Mouse (Mus musculus) embryonic facial prominence, embryonic 14.5 days (tissue): ENCODE data around the gene Marveld1. TPM values are rescaled to one million over a fixed set of nuclear protein-coding genes. Genes with fewer than 3 reads are reported as not detected.

Source experiments
- ATAC-seq: fragments of 200-750 bp; cut with Nextera tagmentation; 2 replicates; pipeline ENCODE4 v1.8.0; 2017; ENCODE audit warnings: low read depth, moderate number of reproducible peaks, moderate TSS enrichment
- DNase-seq: peaks from one replicate; pipeline ENCODE4 v3.0.0-alpha.2; 2015; ENCODE audit warnings: low spot score
- H3K27ac ChIP-seq: fragments of 300-500 bp; sonication (generic); replicated peaks from 2 replicates; pipeline ENCODE4 v1.5.1; 2014; ENCODE audit warnings: low read depth, mild to moderate bottlenecking, low read length, moderate library complexity
- H3K27me3 ChIP-seq: fragments of 300-500 bp; sonication (generic); replicated peaks from 2 replicates; pipeline ENCODE4 v1.6.1; 2014; ENCODE audit warnings: low read length; ENCODE audit not compliant: control insufficient read depth, insufficient read depth
- H3K36me3 ChIP-seq: fragments of 300-500 bp; sonication (generic); 2 replicates; pipeline ENCODE4 v1.6.1; 2014; ENCODE audit warnings: low read length, mixed read lengths; ENCODE audit not compliant: control insufficient read depth, insufficient read depth
- H3K4me1 ChIP-seq: fragments of 300-500 bp; sonication (generic); 2 replicates; pipeline ENCODE4 v1.6.1; 2014; ENCODE audit warnings: antibody characterized with exemption, low read length; ENCODE audit not compliant: control insufficient read depth, insufficient read depth
- H3K4me2 ChIP-seq: fragments of 300-500 bp; sonication (generic); 2 replicates; pipeline ENCODE4 v1.6.1; 2014; ENCODE audit warnings: low read depth, mild to moderate bottlenecking, low read length, moderate library complexity, mixed read lengths
- H3K4me3 ChIP-seq: fragments of 300-500 bp; sonication (generic); 2 replicates; pipeline ENCODE4 v1.5.1; 2014; ENCODE audit warnings: low read depth, mild to moderate bottlenecking, low read length
- H3K9ac ChIP-seq: fragments of 300-500 bp; sonication (generic); 2 replicates; pipeline ENCODE4 v1.6.1; 2014; ENCODE audit warnings: low read depth, mild to moderate bottlenecking, low read length, moderate library complexity, mixed read lengths
- H3K9me3 ChIP-seq: fragments of 300-500 bp; sonication (generic); 2 replicates; pipeline ENCODE4 v1.6.1; 2016; ENCODE audit warnings: low read length; ENCODE audit not compliant: control insufficient read depth
- WGBS: fragments of 180-500 bp; shearing (Covaris S2); extraction: QIAGEN DNeasy Blood & Tissue Kit; methylation state at CpG from one replicate; pipeline ENCODE4 v1.1.7; 2014; 5-methylcytosine and 5-hydroxymethylcytosine counted together
- polyA plus RNA-seq: library from polyadenylated mRNA; unstranded; fragments of >200 nt; fragmentation: Nextera tagmentation; extraction: Ambion mirVana; gene quantifications from 2 replicates; pipeline ENCODE4 v1.2.1, GENCODE M21; 2014

Gene Marveld1
- polyA plus RNA-seq, 1 experiment from 2014 or later, result 19.4 TPM

DNA sequence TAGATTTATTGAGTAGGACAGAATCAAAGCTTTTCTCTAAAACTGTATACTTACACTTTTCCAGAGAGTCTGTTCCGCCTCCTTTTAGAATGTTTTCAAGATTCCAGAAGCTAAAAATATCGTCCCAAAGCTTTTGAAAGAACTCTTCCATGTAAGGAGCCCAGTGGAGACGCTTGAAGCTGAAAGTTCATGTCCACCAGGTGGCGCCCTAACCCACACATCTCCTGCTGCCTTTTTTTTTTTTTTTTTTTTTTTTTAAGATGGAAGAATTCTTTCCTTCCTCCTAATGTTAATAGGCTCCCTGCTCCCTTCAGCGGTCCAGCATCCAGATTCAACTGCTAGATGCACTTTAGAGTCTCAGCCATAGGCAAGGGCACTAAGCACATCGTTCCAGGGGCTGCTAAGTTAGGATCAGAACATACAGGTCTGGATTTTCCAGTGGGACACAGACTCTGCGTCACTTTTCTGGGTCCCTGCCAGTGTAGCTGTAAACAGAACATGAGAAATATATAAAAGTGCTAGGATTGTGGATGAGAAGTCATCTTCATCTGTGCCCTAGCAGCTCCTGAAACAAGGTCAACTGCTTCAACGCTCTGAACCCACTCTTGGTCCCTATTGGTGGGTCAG lies 2.5 kb upstream of the Marveld1 start:
- peak; percentile 90 for DNase-seq
- Histone ChIP-seq H3K36me3 (no peaks in the 10 kb centered on the region), H3K4me2 (no peak overlapping the region), H3K27me3 (no peaks in the 10 kb centered on the region), H3K4me1 (peaks cover 11% of the 10 kb centered on the region), H3K4me3 (no peak overlapping the region), H3K9me3 (no peaks in the 10 kb centered on the region), H3K9ac (no peak overlapping the region), H3K27ac (no peak overlapping the region)
- 26% methylated on average over 8 of the region's 8 CpGs for WGBS
- no peak for ATAC-seq

DNA sequence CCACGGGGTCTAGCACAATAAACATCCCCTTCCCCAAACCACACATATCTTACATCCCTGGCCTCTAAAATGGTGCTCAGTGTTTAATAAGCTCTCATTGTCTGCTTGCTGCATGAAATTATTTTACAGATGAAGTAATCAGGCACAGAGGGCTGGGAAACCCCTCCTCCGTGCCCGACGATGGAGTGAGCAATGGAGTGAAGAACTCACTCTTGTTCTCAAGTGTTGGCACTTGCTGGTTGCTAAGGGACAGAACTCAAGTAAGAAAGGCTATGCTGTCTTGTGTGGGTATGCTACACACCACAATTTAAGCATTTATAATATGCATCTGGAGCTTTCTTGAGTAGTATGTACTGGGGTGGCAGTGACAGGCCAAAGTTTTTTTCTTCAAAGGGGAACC lies 2.0 kb upstream of the Marveld1 start:
- H3K4me2 ChIP-seq, result no peak overlapping the region
- H3K4me1 ChIP-seq, result peaks cover 16% of the 10 kb centered on the region
- ATAC-seq, result no peak

DNA sequence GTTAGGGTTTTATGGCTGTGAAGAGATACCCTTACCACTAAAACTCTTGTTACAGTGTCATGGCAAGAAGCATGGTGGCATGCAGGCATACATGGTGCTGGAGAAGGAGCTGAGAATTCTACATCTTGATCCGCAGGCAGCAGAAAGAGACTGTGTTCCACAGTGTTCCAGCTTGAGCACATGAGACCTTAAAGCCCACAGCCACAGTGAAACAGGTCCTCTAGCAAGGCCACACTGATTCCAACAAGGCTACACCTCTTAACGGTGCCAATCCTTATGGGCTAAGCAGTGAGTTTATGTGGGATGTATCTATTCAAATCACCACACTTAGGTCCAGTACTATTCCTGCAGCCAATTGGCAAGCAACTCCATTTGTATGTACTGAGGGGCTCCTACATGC lies 1.5 kb upstream of the Marveld1 start:
- Histone ChIP-seq H3K9me3 (no peaks in the 10 kb centered on the region), H3K27me3 (no peaks in the 10 kb centered on the region), H3K9ac (no peak overlapping the region), H3K4me1 (peaks cover 20% of the 10 kb centered on the region), H3K4me2 (no peak overlapping the region), H3K27ac (no peak overlapping the region), H3K4me3 (no peak overlapping the region), H3K36me3 (peaks cover under 1% of the 10 kb centered on the region; the same call in 1 of the 2 replicates)
- DNase-seq, result no peak
- 82% methylated on average over 2 of the region's 2 CpGs for WGBS
- ATAC-seq, result no peak

More for the DNA sequence above, 2.0 kb upstream of the Marveld1 start:
- H3K36me3 ChIP-seq, result no peaks in the 10 kb centered on the region
- no peak overlapping the region for H3K27ac ChIP-seq
- no peak overlapping the region for H3K9ac ChIP-seq
- no peak for DNase-seq
- WGBS, result 60% methylated on average over 4 of the region's 4 CpGs
- H3K9me3 ChIP-seq, result no peaks in the 10 kb centered on the region
- no peaks in the 10 kb centered on the region for H3K27me3 ChIP-seq
- H3K4me3 ChIP-seq, result no peak overlapping the region

DNA sequence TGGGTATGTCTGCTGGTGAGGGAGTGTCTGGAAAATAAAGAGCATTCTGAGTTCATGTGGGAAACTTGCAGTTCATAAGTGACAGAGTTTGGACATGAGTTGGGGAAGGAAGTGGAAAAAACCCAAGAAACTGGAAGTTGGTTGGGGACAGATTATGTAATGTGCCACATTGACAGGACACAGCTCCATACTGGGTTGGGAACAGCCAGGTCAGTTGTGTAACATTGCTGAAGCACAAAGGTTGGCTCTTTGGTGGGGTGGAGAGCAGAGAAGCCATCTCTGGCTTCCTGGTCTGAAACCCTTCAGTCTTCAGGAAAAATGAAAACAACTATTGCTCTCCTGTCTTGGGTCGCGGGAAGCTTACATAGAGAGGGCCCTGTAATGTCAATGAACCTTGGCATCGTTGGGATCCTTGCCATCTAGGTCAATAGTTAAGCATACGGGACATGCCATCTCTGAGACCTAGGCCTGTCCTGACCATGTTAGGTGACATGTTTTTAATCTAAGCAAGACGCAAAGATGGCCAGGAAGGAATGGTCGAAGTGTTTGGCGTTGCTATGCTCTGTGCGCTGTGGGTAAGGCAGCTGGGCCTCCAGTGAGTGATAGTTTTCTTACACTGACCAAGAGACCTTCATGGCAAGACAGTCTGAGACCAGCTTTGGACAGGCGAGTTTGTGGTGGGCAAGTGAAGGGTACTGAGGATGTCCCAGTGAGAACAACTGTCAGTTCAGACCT lies 757 bp upstream of the Marveld1 start:
- peaks cover 7% of the 10 kb centered on the region; the same call in 1 of the 2 replicates for H3K36me3 ChIP-seq
- H3K4me1 ChIP-seq, result peaks cover 20% of the 10 kb centered on the region
- ATAC-seq, result no peak
- WGBS, result 90% methylated on average over 9 of the region's 9 CpGs
- peak overlapping the region; percentile 72 for H3K4me2 ChIP-seq
- H3K27ac ChIP-seq, result peak overlapping the region; percentile 94
- no peak for DNase-seq
- H3K9me3 ChIP-seq, result no peaks in the 10 kb centered on the region
- H3K9ac ChIP-seq, result no peak overlapping the region; the same call in 1 of the 2 replicates
- H3K27me3 ChIP-seq, result no peaks in the 10 kb centered on the region
- peak overlapping the region; percentile 77; the same call in 1 of the 2 replicates for H3K4me3 ChIP-seq

DNA sequence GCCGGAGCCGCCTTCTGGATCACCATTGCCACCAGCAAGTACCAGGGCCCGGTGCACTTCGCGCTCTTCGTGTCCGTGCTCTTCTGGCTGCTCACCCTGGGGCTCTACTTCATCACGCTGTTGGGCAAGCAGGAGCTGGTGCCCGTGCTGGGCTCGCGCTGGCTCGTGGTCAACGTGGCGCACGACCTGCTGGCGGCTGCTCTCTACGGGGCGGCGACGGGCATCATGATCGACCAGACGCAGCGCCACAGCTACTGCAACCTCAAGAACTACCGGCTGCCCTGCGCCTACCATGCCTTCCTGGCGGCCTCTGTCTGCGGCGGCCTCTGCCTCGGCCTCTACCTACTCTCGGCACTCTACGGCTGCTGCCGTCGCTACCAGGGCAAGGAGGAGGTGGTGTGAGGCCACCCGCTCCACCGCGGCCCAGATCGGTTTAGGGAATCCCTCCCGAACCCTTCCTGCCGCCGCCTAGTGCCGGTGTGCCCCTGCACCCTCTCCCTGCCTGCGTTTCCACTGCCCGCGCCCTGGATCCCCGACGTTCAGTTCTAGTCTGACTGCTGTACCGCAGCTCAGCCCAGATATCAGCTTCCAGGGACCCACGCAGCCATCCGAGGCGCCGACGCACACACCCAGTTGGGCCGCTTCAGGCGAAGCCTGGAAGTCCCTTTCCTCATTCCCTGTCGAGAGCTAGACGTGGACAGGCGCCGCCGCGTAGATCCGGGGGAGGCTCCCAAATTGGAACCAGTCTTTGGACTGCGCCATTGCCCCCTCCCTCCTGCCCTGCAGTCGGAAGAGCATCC lies 769 bp downstream of the Marveld1 start:
- no peaks in the 10 kb centered on the region for H3K9me3 ChIP-seq
- under 1% methylated on average over 41 of the region's 63 CpGs for WGBS
- peaks cover 20% of the 10 kb centered on the region for H3K4me1 ChIP-seq

DNA sequence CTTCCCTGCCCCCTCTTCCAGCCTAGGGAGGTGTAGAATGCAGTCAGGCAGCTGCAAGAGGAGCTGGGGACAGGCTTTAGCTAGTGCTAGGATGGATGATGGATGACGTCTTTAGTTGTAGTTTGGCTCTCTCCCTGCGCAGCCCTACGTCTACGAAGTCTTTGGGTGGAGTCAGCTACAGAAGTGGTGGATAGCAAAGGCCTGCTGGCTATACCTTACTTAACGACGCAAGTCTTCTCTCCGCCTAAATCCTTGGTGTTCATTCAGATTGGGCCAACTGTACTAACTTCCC lies 1.3 kb downstream of the Marveld1 start:
- H3K9ac ChIP-seq, result peak overlapping the region; percentile 89
- peaks cover 20% of the 10 kb centered on the region for H3K4me1 ChIP-seq
- peak overlapping the region; percentile 77 for H3K4me3 ChIP-seq
- peak overlapping the region; percentile 94 for H3K27ac ChIP-seq
- H3K27me3 ChIP-seq, result no peaks in the 10 kb centered on the region
- peaks cover 7% of the 10 kb centered on the region; the same call in 1 of the 2 replicates for H3K36me3 ChIP-seq
- 12% methylated on average over 7 of the region's 7 CpGs for WGBS
- ATAC-seq (peak; percentile 66), DNase-seq (peak; percentile 84)
- peak overlapping the region; percentile 72 for H3K4me2 ChIP-seq
- no peaks in the 10 kb centered on the region for H3K9me3 ChIP-seq

More for the DNA sequence above, 769 bp downstream of the Marveld1 start:
- Histone ChIP-seq H3K27ac (peak overlapping the region; percentile 94), H3K36me3 (peaks cover 7% of the 10 kb centered on the region; the same call in 1 of the 2 replicates), H3K9ac (peak overlapping the region; percentile 89), H3K4me2 (peak overlapping the region; percentile 72), H3K4me3 (peak overlapping the region; percentile 77), H3K27me3 (no peaks in the 10 kb centered on the region)
- DNase-seq (no peak), ATAC-seq (peak; percentile 28)

DNA sequence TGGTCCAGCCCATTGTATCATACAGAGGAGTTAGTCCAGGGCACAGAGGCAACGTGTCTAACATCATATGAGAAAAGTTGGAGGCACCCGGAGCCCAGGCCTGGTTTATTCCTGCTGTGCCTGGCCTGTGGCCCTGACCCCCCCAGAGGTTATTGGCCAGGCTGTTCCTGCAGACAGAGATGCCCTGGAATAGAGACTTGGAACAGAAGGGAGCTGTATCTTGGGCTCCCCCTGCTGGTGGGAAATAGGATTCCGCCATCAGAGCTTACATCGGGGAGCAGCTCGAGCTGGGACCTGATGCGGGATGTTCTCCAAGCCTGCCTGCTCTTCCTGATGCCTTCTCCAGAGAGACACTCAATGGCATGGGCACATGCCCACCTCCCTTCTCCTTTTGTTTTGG lies 4.8 kb downstream of the Marveld1 start:
- no peak overlapping the region for H3K27ac ChIP-seq
- H3K9me3 ChIP-seq, result no peaks in the 10 kb centered on the region
- no peak overlapping the region for H3K4me2 ChIP-seq
- peaks cover 20% of the 10 kb centered on the region for H3K4me1 ChIP-seq
- ATAC-seq, result no peak
- DNase-seq, result peak; percentile 81
- H3K4me3 ChIP-seq, result no peak overlapping the region
- H3K27me3 ChIP-seq, result no peaks in the 10 kb centered on the region
- no peak overlapping the region for H3K9ac ChIP-seq
- H3K36me3 ChIP-seq, result peaks cover 7% of the 10 kb centered on the region; the same call in 1 of the 2 replicates
- 5% methylated on average over 6 of the region's 6 CpGs for WGBS

DNA sequence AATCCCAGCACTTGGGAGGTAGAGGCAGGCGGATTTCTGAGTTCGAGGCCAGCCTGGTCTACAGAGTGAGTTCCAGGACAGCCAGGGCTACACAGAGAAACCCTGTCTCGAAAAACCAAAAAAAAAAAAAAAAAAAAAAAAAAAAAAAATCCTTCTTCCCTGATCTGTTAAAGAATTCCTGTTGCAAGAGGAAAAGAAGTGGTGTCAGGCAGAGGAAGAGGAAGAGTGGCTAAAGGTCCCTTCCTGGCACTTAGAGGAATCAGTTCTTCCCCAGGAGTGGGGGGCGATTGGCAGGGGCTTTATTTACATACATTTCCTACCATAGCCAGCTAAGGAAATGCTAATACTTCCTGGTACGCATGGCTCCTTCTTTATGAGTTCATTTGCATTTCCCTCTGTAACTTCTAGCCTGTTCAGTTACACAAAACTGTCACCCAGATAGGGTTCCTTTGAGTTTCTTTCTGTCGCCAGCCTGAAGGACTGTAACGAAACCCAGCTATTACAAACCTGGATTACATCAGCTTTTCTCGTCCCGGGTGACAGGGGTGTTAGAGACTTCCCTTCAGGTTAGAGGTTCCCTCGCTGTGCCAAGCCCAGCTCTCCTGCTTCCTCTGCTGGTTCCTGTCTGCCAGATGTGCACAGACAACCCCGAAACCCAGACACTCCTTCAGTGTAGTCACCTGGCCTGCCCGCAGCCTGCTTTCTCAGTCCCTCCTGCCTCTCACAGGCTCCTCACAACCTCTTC lies 10.5 kb downstream of the Marveld1 start:
- no peak overlapping the region for H3K4me3 ChIP-seq
- H3K4me2 ChIP-seq, result no peak overlapping the region
- H3K27ac ChIP-seq, result no peak overlapping the region
- H3K27me3 ChIP-seq, result no peaks in the 10 kb centered on the region
- DNase-seq (no peak), ATAC-seq (peak; percentile 41; the same call in 1 of the 2 replicates)
- no peaks in the 10 kb centered on the region for H3K4me1 ChIP-seq
- H3K9me3 ChIP-seq, result no peaks in the 10 kb centered on the region
- 47% methylated on average over 11 of the region's 12 CpGs for WGBS
- H3K9ac ChIP-seq, result no peak overlapping the region
- no peaks in the 10 kb centered on the region for H3K36me3 ChIP-seq
